Mouse (Mus musculus) midbrain, embryonic 12.5 days (tissue): ENCODE measurements around the gene Gab2. TPM values are rescaled to one million over a fixed set of nuclear protein-coding genes. Genes with fewer than 3 reads are reported as not detected.

Source experiments
- ATAC-seq: fragments of 200-750 bp; cut with Nextera tagmentation; 2 replicates; pipeline ENCODE4 v1.8.0; 2017; ENCODE audit warnings: low read depth, moderate TSS enrichment, moderate library complexity; ENCODE audit not compliant: low FRiP score
- H3K27ac ChIP-seq: fragments of 300-500 bp; sonication (generic); replicated peaks from 2 replicates; pipeline ENCODE4 v1.5.1; 2016; ENCODE audit warnings: mild to moderate bottlenecking
- H3K27me3 ChIP-seq: fragments of 300-500 bp; sonication (generic); 2 replicates; pipeline ENCODE4 v1.6.1; 2016; ENCODE audit warnings: mild to moderate bottlenecking
- H3K36me3 ChIP-seq: fragments of 300-500 bp; sonication (generic); 2 replicates; pipeline ENCODE4 v1.6.1; 2016
- H3K4me1 ChIP-seq: fragments of 300-500 bp; sonication (generic); 2 replicates; pipeline ENCODE4 v1.6.1; 2016
- H3K4me2 ChIP-seq: fragments of 300-500 bp; sonication (generic); replicated peaks from 2 replicates; pipeline ENCODE4 v1.6.1; 2016; ENCODE audit warnings: mild to moderate bottlenecking, moderate library complexity
- H3K4me3 ChIP-seq: fragments of 300-500 bp; sonication (generic); 2 replicates; pipeline ENCODE4 v1.5.1; 2016; ENCODE audit warnings: mild to moderate bottlenecking
- H3K9ac ChIP-seq: fragments of 300-500 bp; sonication (generic); replicated peaks from 2 replicates; pipeline ENCODE4 v1.6.1; 2016; ENCODE audit warnings: mild to moderate bottlenecking, moderate library complexity
- H3K9me3 ChIP-seq: fragments of 300-500 bp; sonication (generic); 2 replicates; pipeline ENCODE4 v1.6.1; 2016; ENCODE audit warnings: mild to moderate bottlenecking
- WGBS: fragments of 180-500 bp; shearing (Covaris S2); methylation state at CpG from one replicate; pipeline ENCODE4 v1.1.7; 2016; 5-methylcytosine and 5-hydroxymethylcytosine counted together
- polyA plus RNA-seq: library from polyadenylated mRNA; unstranded; fragments of >200 nt; fragmentation: Nextera tagmentation; extraction: Ambion mirVana; gene quantifications from 2 replicates; pipeline ENCODE4 v1.2.1, GENCODE M21; 2016

Gab2 gene
- polyA plus RNA-seq, 1 experiment from 2014 or later: 15.7 TPM

- peaks cover 81% of the 10 kb centered on the region for H3K36me3 ChIP-seq
- H3K9me3 ChIP-seq: no peaks in the 10 kb centered on the region
- no peaks in the 10 kb centered on the region for H3K4me1 ChIP-seq
- 89% methylated on average over 4 of the region's 4 CpGs for WGBS
- no peaks in the 10 kb centered on the region for H3K27me3 ChIP-seq
- ATAC-seq: no peak
- no peak overlapping the region for H3K27ac ChIP-seq
- no peak overlapping the region for H3K4me3 ChIP-seq
- H3K9ac ChIP-seq: no peak overlapping the region
- H3K4me2 ChIP-seq: no peak overlapping the region
Observed at GRCm38 (mm10) chr7:97309461-97310340, 228.3 kb downstream of the Gab2 start.

- no peak for ATAC-seq
- Histone ChIP-seq H3K27me3 (no peaks in the 10 kb centered on the region), H3K9me3 (no peaks in the 10 kb centered on the region), H3K9ac (no peak overlapping the region), H3K4me3 (no peak overlapping the region), H3K4me1 (no peaks in the 10 kb centered on the region), H3K36me3 (peaks cover 76% of the 10 kb centered on the region), H3K27ac (no peak overlapping the region), H3K4me2 (no peak overlapping the region)
- WGBS: 81% methylated on average over 3 of the region's 3 CpGs
Observed at GRCm38 (mm10) chr7:97310341-97310635, 228.9 kb downstream of the Gab2 start.

GRCm38 (mm10) chr7:97311620-97312019 is 230.2 kb downstream of the Gab2 start:
- 93% methylated on average over 14 of the region's 14 CpGs for WGBS

GRCm38 (mm10) chr7:97312196-97312595 is 230.8 kb downstream of the Gab2 start:
- 90% methylated on average over 17 of the region's 17 CpGs for WGBS
- ATAC-seq: no peak
- Histone ChIP-seq H3K27me3 (no peaks in the 10 kb centered on the region), H3K4me2 (no peak overlapping the region), H3K4me1 (no peaks in the 10 kb centered on the region), H3K4me3 (no peak overlapping the region), H3K9ac (no peak overlapping the region), H3K36me3 (peaks cover 61% of the 10 kb centered on the region), H3K27ac (no peak overlapping the region), H3K9me3 (no peaks in the 10 kb centered on the region)

More at GRCm38 (mm10) chr7:97311620-97312019, 230.2 kb downstream of the Gab2 start:
- Histone ChIP-seq H3K9ac (no peak overlapping the region), H3K27me3 (no peaks in the 10 kb centered on the region), H3K36me3 (peaks cover 66% of the 10 kb centered on the region), H3K27ac (no peak overlapping the region), H3K4me1 (no peaks in the 10 kb centered on the region), H3K4me3 (no peak overlapping the region), H3K4me2 (no peak overlapping the region), H3K9me3 (no peaks in the 10 kb centered on the region)
- ATAC-seq: no peak

- Histone ChIP-seq H3K4me1 (no peaks in the 10 kb centered on the region), H3K27me3 (no peaks in the 10 kb centered on the region), H3K36me3 (peaks cover 56% of the 10 kb centered on the region), H3K4me3 (no peak overlapping the region), H3K4me2 (no peak overlapping the region), H3K27ac (no peak overlapping the region), H3K9ac (no peak overlapping the region), H3K9me3 (no peaks in the 10 kb centered on the region)
- no peak for ATAC-seq
- WGBS: 90% methylated on average over 6 of the region's 6 CpGs
Observed at GRCm38 (mm10) chr7:97312856-97313255, 231.5 kb downstream of the Gab2 start.

- WGBS: 76% methylated on average over 7 of the region's 7 CpGs
- H3K4me3 ChIP-seq: no peak overlapping the region
- no peaks in the 10 kb centered on the region for H3K4me1 ChIP-seq
- no peak for ATAC-seq
- H3K27ac ChIP-seq: no peak overlapping the region
- H3K9me3 ChIP-seq: no peaks in the 10 kb centered on the region
- no peak overlapping the region for H3K4me2 ChIP-seq
- H3K27me3 ChIP-seq: no peaks in the 10 kb centered on the region
- H3K9ac ChIP-seq: no peak overlapping the region
- peaks cover 50% of the 10 kb centered on the region for H3K36me3 ChIP-seq
Observed at GRCm38 (mm10) chr7:97313364-97313995, 232.1 kb downstream of the Gab2 start.

- no peaks in the 10 kb centered on the region for H3K4me1 ChIP-seq
Observed at GRCm38 (mm10) chr7:97314646-97315045, 233.3 kb downstream of the Gab2 start.

GRCm38 (mm10) chr7:97315656-97316055 is 234.3 kb downstream of the Gab2 start:
- Histone ChIP-seq H3K36me3 (peaks cover 38% of the 10 kb centered on the region), H3K4me2 (no peak overlapping the region), H3K27me3 (no peaks in the 10 kb centered on the region), H3K9ac (no peak overlapping the region), H3K4me3 (no peak overlapping the region), H3K27ac (no peak overlapping the region), H3K9me3 (no peaks in the 10 kb centered on the region), H3K4me1 (no peaks in the 10 kb centered on the region)
- WGBS: 93% methylated on average over 6 of the region's 6 CpGs
- ATAC-seq: no peak

More at GRCm38 (mm10) chr7:97314646-97315045, 233.3 kb downstream of the Gab2 start:
- Histone ChIP-seq H3K27me3 (no peaks in the 10 kb centered on the region), H3K27ac (no peak overlapping the region), H3K36me3 (peaks cover 45% of the 10 kb centered on the region), H3K4me3 (no peak overlapping the region), H3K9me3 (no peaks in the 10 kb centered on the region), H3K9ac (no peak overlapping the region), H3K4me2 (no peak overlapping the region)
- ATAC-seq: no peak
- 94% methylated on average over 5 of the region's 5 CpGs for WGBS

- H3K9ac ChIP-seq: no peak overlapping the region
- H3K4me3 ChIP-seq: no peak overlapping the region
- H3K4me2 ChIP-seq: no peak overlapping the region
- no peak overlapping the region for H3K27ac ChIP-seq
- no peaks in the 10 kb centered on the region for H3K27me3 ChIP-seq
- H3K9me3 ChIP-seq: no peaks in the 10 kb centered on the region
- no peak for ATAC-seq
- H3K36me3 ChIP-seq: peaks cover 23% of the 10 kb centered on the region
- 83% methylated on average over 3 of the region's 3 CpGs for WGBS
- no peaks in the 10 kb centered on the region for H3K4me1 ChIP-seq
Observed at GRCm38 (mm10) chr7:97317706-97318105, 236.3 kb downstream of the Gab2 start.

GRCm38 (mm10) chr7:97324342-97324741 is 243.0 kb downstream of the Gab2 start:
- WGBS: 89% methylated on average over 8 of the region's 8 CpGs
- H3K4me2 ChIP-seq: no peak overlapping the region
- ATAC-seq: no peak
- H3K27ac ChIP-seq: no peak overlapping the region
- H3K9ac ChIP-seq: no peak overlapping the region
- peaks cover 14% of the 10 kb centered on the region for H3K4me1 ChIP-seq
- no peaks in the 10 kb centered on the region for H3K9me3 ChIP-seq
- H3K4me3 ChIP-seq: no peak overlapping the region
- H3K27me3 ChIP-seq: peaks cover 42% of the 10 kb centered on the region
- peaks cover 11% of the 10 kb centered on the region; the same call in 1 of the 2 replicates for H3K36me3 ChIP-seq

GRCm38 (mm10) chr7:97325156-97325985 is 244.0 kb downstream of the Gab2 start:
- Histone ChIP-seq H3K4me1 (peaks cover 14% of the 10 kb centered on the region), H3K4me3 (peak overlapping the region; percentile 34), H3K4me2 (peak overlapping the region; percentile 46), H3K9ac (no peak overlapping the region), H3K9me3 (no peaks in the 10 kb centered on the region), H3K27ac (no peak overlapping the region), H3K27me3 (peaks cover 42% of the 10 kb centered on the region), H3K36me3 (0 out of 2 replicates have a peak, but pooled peaks cover 5% of the 10 kb centered on the region)
- peak; percentile 60; the same call in 1 of the 2 replicates for ATAC-seq
- WGBS: 16% methylated on average over 76 of the region's 96 CpGs

GRCm38 (mm10) chr7:97327376-97327775 is 246.0 kb downstream of the Gab2 start:
- Histone ChIP-seq H3K27me3 (peaks cover 42% of the 10 kb centered on the region), H3K9ac (no peak overlapping the region)
- no peak for ATAC-seq

More at GRCm38 (mm10) chr7:97327376-97327775, 246.0 kb downstream of the Gab2 start:
- Histone ChIP-seq H3K4me3 (no peak overlapping the region), H3K4me2 (no peak overlapping the region), H3K4me1 (peaks cover 23% of the 10 kb centered on the region), H3K9me3 (no peaks in the 10 kb centered on the region), H3K27ac (no peak overlapping the region), H3K36me3 (no peaks in the 10 kb centered on the region)
- 92% methylated on average over 4 of the region's 4 CpGs for WGBS
